Mouse (Mus musculus) erythroblast, embryonic 14.5 days (primary cell): ENCODE measurements around the gene Prune2.

Source experiments
- GATA1 ChIP-seq: IDR thresholded peaks from 2 replicates; pipeline ENCODE4 v1.6.1; 2012; ENCODE audit warnings: low read length, inconsistent platforms, mixed read lengths
- TAL1 ChIP-seq: IDR thresholded peaks from 3 replicates; pipeline ENCODE4 v1.6.1; 2012; ENCODE audit warnings: low read length, inconsistent platforms, mixed read lengths

DNA sequence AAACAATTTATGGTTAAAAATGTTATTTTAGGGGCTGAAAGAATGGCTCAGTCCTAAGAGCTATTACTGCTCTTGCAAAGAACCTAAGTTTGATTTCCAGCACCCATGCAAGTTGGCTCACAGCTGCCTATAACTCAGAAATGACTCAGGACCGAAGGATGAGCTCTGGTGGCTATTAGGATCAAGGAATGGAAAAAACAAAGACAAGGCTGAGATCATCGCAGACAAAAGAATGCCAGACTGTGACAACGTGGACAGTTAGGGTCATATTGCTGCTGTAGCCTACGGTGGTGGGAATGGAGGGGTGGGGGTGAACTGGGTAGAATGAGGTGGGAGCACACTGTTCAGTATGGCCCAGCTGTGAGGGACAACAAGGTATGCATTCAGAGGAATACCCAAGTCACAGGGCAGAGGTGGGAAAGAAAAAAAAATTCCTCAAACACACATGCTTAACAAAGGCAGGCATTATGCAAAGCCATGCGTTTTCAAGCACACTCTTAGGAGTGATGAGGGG, 269.7 kb downstream of the Prune2 start:
- TF ChIP-seq GATA1 = no peak
- TF ChIP-seq TAL1 = no peak
